Mouse (Mus musculus) E14TG2a.4 (cell line): ENCODE measurements at regions not wholly inside any gene's neighbourhood (a gene's known extent, or its start where the extent isn't known, plus 50 kb on each side); places are given as distances from the start of the nearest gene placed in this dataset.

ENCODE experiments used
- CTCF ChIP-seq: conservative IDR thresholded peaks from 2 replicates; pipeline ENCODE4 v1.5.1; 2014; ENCODE audit warnings: low read length
- NANOG ChIP-seq: IDR thresholded peaks from 2 replicates; pipeline ENCODE4 v1.6.1; 2014; ENCODE audit warnings: borderline replicate concordance, low read length, mixed read lengths

DNA sequence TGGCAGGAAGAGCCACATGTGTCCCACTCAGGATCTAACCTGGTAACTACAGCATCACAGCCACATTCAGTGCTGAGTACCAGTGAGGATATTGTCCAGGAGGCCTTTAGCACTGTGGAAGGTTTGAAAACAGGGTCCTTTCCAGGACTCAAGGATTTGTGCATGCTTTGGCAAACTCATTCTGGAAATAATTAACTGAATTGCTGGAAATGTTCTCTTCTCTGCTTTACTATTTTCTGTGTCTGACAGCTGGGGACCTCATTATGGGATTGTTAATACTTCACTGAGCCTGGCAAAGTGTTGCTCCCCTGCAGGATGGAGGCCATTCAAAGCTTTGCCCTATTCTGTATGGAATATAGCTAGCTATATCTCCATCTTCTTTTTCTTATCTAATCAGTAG, 342.8 kb upstream of the Pdzrn3 start:
- TF ChIP-seq CTCF, result no peak
- TF ChIP-seq NANOG, result no peak
